Mouse (Mus musculus) midbrain, embryonic 12.5 days (tissue): ENCODE data around the gene Stx5a. TPM values are rescaled to one million over a fixed set of nuclear protein-coding genes. Genes with fewer than 3 reads are reported as not detected.
A peak's percentile ranks its signal among the peaks of the same experiment; 100 is the strongest.

Experiments used
- ATAC-seq: fragments of 200-750 bp; cut with Nextera tagmentation; 2 replicates; pipeline ENCODE4 v1.8.0; 2017; ENCODE audit warnings: low read depth, moderate TSS enrichment, moderate library complexity; ENCODE audit not compliant: low FRiP score
- H3K27ac ChIP-seq: fragments of 300-500 bp; sonication (generic); replicated peaks from 2 replicates; pipeline ENCODE4 v1.5.1; 2016; ENCODE audit warnings: mild to moderate bottlenecking
- H3K27me3 ChIP-seq: fragments of 300-500 bp; sonication (generic); 2 replicates; pipeline ENCODE4 v1.6.1; 2016; ENCODE audit warnings: mild to moderate bottlenecking
- H3K36me3 ChIP-seq: fragments of 300-500 bp; sonication (generic); 2 replicates; pipeline ENCODE4 v1.6.1; 2016
- H3K4me1 ChIP-seq: fragments of 300-500 bp; sonication (generic); 2 replicates; pipeline ENCODE4 v1.6.1; 2016
- H3K4me2 ChIP-seq: fragments of 300-500 bp; sonication (generic); replicated peaks from 2 replicates; pipeline ENCODE4 v1.6.1; 2016; ENCODE audit warnings: mild to moderate bottlenecking, moderate library complexity
- H3K4me3 ChIP-seq: fragments of 300-500 bp; sonication (generic); 2 replicates; pipeline ENCODE4 v1.5.1; 2016; ENCODE audit warnings: mild to moderate bottlenecking
- H3K9ac ChIP-seq: fragments of 300-500 bp; sonication (generic); replicated peaks from 2 replicates; pipeline ENCODE4 v1.6.1; 2016; ENCODE audit warnings: mild to moderate bottlenecking, moderate library complexity
- H3K9me3 ChIP-seq: fragments of 300-500 bp; sonication (generic); 2 replicates; pipeline ENCODE4 v1.6.1; 2016; ENCODE audit warnings: mild to moderate bottlenecking
- WGBS: fragments of 180-500 bp; shearing (Covaris S2); methylation state at CpG from one replicate; pipeline ENCODE4 v1.1.7; 2016; 5-methylcytosine and 5-hydroxymethylcytosine counted together
- microRNA-seq: library from miRNA; unstranded; fragments of <30 nt; microRNA quantifications from one replicate; pipeline ENCODE4, GENCODE M21; 2017
- polyA plus RNA-seq: library from polyadenylated mRNA; unstranded; fragments of >200 nt; fragmentation: Nextera tagmentation; extraction: Ambion mirVana; gene quantifications from 2 replicates; pipeline ENCODE4 v1.2.1, GENCODE M21; 2016

Gene Stx5a
- polyA plus RNA-seq, 1 experiment from 2014 or later: 127 TPM

DNA sequence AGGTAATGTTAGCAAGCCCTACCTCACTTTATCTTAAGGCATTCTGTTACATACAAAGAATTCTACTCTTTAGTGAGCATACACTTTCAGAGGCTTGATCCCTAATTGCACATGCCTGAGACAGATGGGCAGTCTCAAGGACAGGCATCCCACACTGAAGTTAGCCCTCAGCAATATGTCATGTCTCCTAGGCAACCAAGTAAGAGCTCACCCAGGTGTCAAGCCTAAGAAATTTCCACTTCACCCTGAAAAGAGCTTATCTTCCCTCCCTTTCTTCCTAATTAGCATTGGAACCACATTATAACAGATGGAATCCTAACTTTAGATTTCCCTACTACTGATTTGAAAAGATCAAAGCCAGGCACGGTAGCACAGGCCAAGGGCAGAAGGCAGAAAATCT lies 48.0 kb downstream of the Stx5a start:
- H3K9me3 ChIP-seq: no peaks in the 10 kb centered on the region
- H3K27ac ChIP-seq: peak overlapping the region; percentile 70
- no peaks in the 10 kb centered on the region for H3K27me3 ChIP-seq
- no peak overlapping the region for H3K4me3 ChIP-seq
- no peak overlapping the region for H3K9ac ChIP-seq
- H3K4me1 ChIP-seq: peaks cover 15% of the 10 kb centered on the region
- WGBS: 39% methylated on average over 1 of the region's 1 CpGs
- ATAC-seq: no peak
- H3K36me3 ChIP-seq: peaks cover 22% of the 10 kb centered on the region
- no peak overlapping the region for H3K4me2 ChIP-seq

- no peak overlapping the region for H3K4me2 ChIP-seq
- WGBS: 87% methylated on average over 7 of the region's 7 CpGs
- H3K27ac ChIP-seq: 0 out of 2 replicates have a peak overlapping the region, but pooled peaks have one; percentile 39
- H3K9ac ChIP-seq: no peak overlapping the region
- no peak overlapping the region for H3K4me3 ChIP-seq
- no peaks in the 10 kb centered on the region for H3K27me3 ChIP-seq
- ATAC-seq: no peak
- H3K9me3 ChIP-seq: no peaks in the 10 kb centered on the region
- peaks cover 32% of the 10 kb centered on the region for H3K36me3 ChIP-seq
- peaks cover 14% of the 10 kb centered on the region for H3K4me1 ChIP-seq
Observed at GRCm38 (mm10) chr19:8790171-8790570, 49.0 kb downstream of the Stx5a start.

GRCm38 (mm10) chr19:8798264-8798946 lies 57.2 kb downstream of the Stx5a start, which contains the start of gene Polr2g:
Polr2g (minus strand) TSS chr19:8798577.
- peak; percentile 70 for ATAC-seq
- peak within 1 kb of the TSS; percentile 81 for H3K9ac ChIP-seq
- WGBS: 2% methylated on average over 25 of the region's 25 CpGs
- H3K4me1 ChIP-seq: peaks cover 26% of the 10 kb centered on the region
- H3K36me3 ChIP-seq: peaks cover 25% of the 10 kb centered on the region
- H3K27me3 ChIP-seq: peaks cover 4% of the 10 kb centered on the region; the same call in 1 of the 2 replicates
- peak within 1 kb of the TSS; percentile 78 for H3K4me3 ChIP-seq
- no peaks in the 10 kb centered on the region for H3K9me3 ChIP-seq
- H3K4me2 ChIP-seq: peak within 1 kb of the TSS; percentile 93
- H3K27ac ChIP-seq: peak within 1 kb of the TSS; percentile 61

GRCm38 (mm10) chr19:8798947-8799315 lies 57.7 kb downstream of the Stx5a start:
- Histone ChIP-seq H3K9ac (no peak overlapping the region; the same call in 1 of the 2 replicates), H3K27ac (no peak overlapping the region), H3K27me3 (peaks cover 4% of the 10 kb centered on the region; the same call in 1 of the 2 replicates), H3K36me3 (peaks cover 20% of the 10 kb centered on the region), H3K4me2 (peak overlapping the region; percentile 93), H3K9me3 (no peaks in the 10 kb centered on the region), H3K4me1 (peaks cover 28% of the 10 kb centered on the region), H3K4me3 (no peak overlapping the region)
- ATAC-seq: no peak

GRCm38 (mm10) chr19:8802130-8802821 lies 61.1 kb downstream of the Stx5a start, which contains the start of gene Zbtb3:
Zbtb3 (plus strand) TSS chr19:8802555.
- Histone ChIP-seq H3K27ac (peak within 1 kb of the TSS; percentile 88), H3K27me3 (peaks cover 4% of the 10 kb centered on the region; the same call in 1 of the 2 replicates), H3K9me3 (no peaks in the 10 kb centered on the region), H3K4me2 (peak within 1 kb of the TSS; percentile 59), H3K4me1 (peaks cover 25% of the 10 kb centered on the region), H3K36me3 (peaks cover 28% of the 10 kb centered on the region), H3K9ac (peak within 1 kb of the TSS; percentile 52), H3K4me3 (peak within 1 kb of the TSS; percentile 66)
- under 1% methylated on average over 30 of the region's 30 CpGs for WGBS
- ATAC-seq: peak; percentile 97

DNA sequence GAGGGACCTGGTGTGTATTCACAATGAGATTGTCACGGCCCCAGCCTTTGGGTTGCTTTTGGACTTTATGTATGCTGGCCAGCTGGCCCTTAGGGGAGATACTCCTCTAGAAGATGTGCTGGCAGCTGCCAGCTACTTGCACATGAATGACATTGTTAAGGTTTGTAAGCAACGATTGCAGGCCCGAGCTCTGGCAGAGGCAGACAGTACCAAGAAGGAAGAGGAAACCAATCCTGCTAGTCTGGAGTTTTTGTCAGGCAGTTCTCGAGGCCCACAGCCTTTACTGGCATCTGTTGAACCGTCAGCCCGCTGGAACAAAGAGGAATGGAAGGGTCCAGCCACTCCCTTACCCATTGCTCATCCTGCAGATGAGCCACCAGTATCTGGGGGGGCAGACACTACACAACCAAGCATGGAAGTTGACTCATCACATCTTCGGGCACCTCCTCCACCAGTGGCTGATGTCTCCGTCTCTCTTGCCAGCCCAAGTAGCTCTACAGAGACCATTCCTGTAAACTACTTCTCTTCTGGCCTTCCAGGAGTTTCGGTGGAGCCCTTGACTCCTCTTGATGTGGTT lies 62.1 kb downstream of the Stx5a start:
- peaks cover 38% of the 10 kb centered on the region for H3K36me3 ChIP-seq
- 0 out of 2 replicates have a peak overlapping the region, but pooled peaks have one; percentile 50 for H3K9ac ChIP-seq
- peaks cover 19% of the 10 kb centered on the region for H3K4me1 ChIP-seq
- H3K27me3 ChIP-seq: peaks cover 4% of the 10 kb centered on the region; the same call in 1 of the 2 replicates
- no peak for ATAC-seq
- H3K9me3 ChIP-seq: no peaks in the 10 kb centered on the region
- WGBS: 90% methylated on average over 9 of the region's 9 CpGs
- H3K27ac ChIP-seq: peak overlapping the region; percentile 88; the same call in 1 of the 2 replicates
- H3K4me2 ChIP-seq: peak overlapping the region; percentile 59
- H3K4me3 ChIP-seq: peak overlapping the region; percentile 66

- no peak overlapping the region for H3K9ac ChIP-seq
- no peak for ATAC-seq
- WGBS: 93% methylated on average over 11 of the region's 11 CpGs
- H3K4me1 ChIP-seq: peaks cover 14% of the 10 kb centered on the region
- no peak overlapping the region for H3K27ac ChIP-seq
- peaks cover 45% of the 10 kb centered on the region for H3K36me3 ChIP-seq
- H3K9me3 ChIP-seq: no peaks in the 10 kb centered on the region
- no peak overlapping the region for H3K4me3 ChIP-seq
- H3K4me2 ChIP-seq: no peak overlapping the region
- peaks cover 4% of the 10 kb centered on the region; the same call in 1 of the 2 replicates for H3K27me3 ChIP-seq
Observed at GRCm38 (mm10) chr19:8803879-8804660, 62.9 kb downstream of the Stx5a start.

Small RNA genes lying within 50 kb of the gene (microRNA-seq; reads per million reads assigned to microRNA genes)
- gene Mir6992: not detected

Other genes with a start within 250 kb of the Stx5a start
- gene Slc22a8, start 150.2 kb upstream of the Stx5a start, polyA plus RNA-seq: 0.77 and 0.89 TPM in 2 replicates
- gene Slc22a6, start 123.4 kb upstream of the Stx5a start, polyA plus RNA-seq: 3.6 and 4.2 TPM in 2 replicates
- gene Chrm1, start 77.6 kb upstream of the Stx5a start, polyA plus RNA-seq: 0.50 and 0.59 TPM in 2 replicates
- 138 and 150 TPM in 2 replicates for gene Slc3a2, start 18.0 kb upstream of the Stx5a start, polyA plus RNA-seq
- gene Wdr74, start 5.6 kb upstream of the Stx5a start, polyA plus RNA-seq: 78.5 and 80.7 TPM in 2 replicates
- gene 1700092M07Rik, start 695 bp upstream of the Stx5a start, polyA plus RNA-seq: 3.3 and 4.5 TPM in 2 replicates
- 210 and 224 TPM in 2 replicates for gene Nxf1, start 15.7 kb downstream of the Stx5a start, polyA plus RNA-seq
- 211 and 214 TPM in 2 replicates for gene Tmem223, start 29.6 kb downstream of the Stx5a start, polyA plus RNA-seq
- gene Tmem179b, start 33.1 kb downstream of the Stx5a start, polyA plus RNA-seq: 40.4 TPM in 2 replicates
- gene Taf6l, start 45.0 kb downstream of the Stx5a start, polyA plus RNA-seq: 34.5 and 35.5 TPM in 2 replicates
- 154 and 160 TPM in 2 replicates for gene Polr2g, start 57.2 kb downstream of the Stx5a start, polyA plus RNA-seq
- gene Zbtb3, start 61.1 kb downstream of the Stx5a start, polyA plus RNA-seq: 8.3 and 8.8 TPM in 2 replicates
- 65.7 and 69.9 TPM in 2 replicates for gene Ttc9c, start 77.9 kb downstream of the Stx5a start, polyA plus RNA-seq
- gene Hnrnpul2, start 78.6 kb downstream of the Stx5a start, polyA plus RNA-seq: 6.0 and 6.4 TPM in 2 replicates
- not detected in 2 replicates for gene AC129217.1, start 88.4 kb downstream of the Stx5a start, polyA plus RNA-seq
- gene Bscl2, start 96.1 kb downstream of the Stx5a start, polyA plus RNA-seq: 68.0 and 68.7 TPM in 2 replicates
- 174 and 180 TPM in 2 replicates for gene Gng3, start 97.8 kb downstream of the Stx5a start, polyA plus RNA-seq
- gene Lrrn4cl, start 109.4 kb downstream of the Stx5a start, polyA plus RNA-seq: 0.55 and 0.62 TPM in 2 replicates
- 172 and 175 TPM in 2 replicates for gene Ubxn1, start 130.1 kb downstream of the Stx5a start, polyA plus RNA-seq
- 59.6 and 63.5 TPM in 2 replicates for gene Uqcc3, start 139.5 kb downstream of the Stx5a start, polyA plus RNA-seq
- 92.7 and 97.2 TPM in 2 replicates for gene Lbhd1, start 142.3 kb downstream of the Stx5a start, polyA plus RNA-seq
- gene Gm49403, start 142.5 kb downstream of the Stx5a start, polyA plus RNA-seq: not detected in 2 replicates
- gene 1810009A15Rik, start 147.4 kb downstream of the Stx5a start, polyA plus RNA-seq: 81.0 and 87.1 TPM in 2 replicates
- not detected in 2 replicates for gene Gm49416, start 147.5 kb downstream of the Stx5a start, polyA plus RNA-seq
- 46.2 and 46.6 TPM in 2 replicates for gene Ints5, start 151.6 kb downstream of the Stx5a start, polyA plus RNA-seq
- 111 and 115 TPM in 2 replicates for gene Ganab, start 156.7 kb downstream of the Stx5a start, polyA plus RNA-seq
- gene B3gat3, start 179.0 kb downstream of the Stx5a start, polyA plus RNA-seq: 71.9 and 72.5 TPM in 2 replicates
- gene Rom1, start 187.9 kb downstream of the Stx5a start, polyA plus RNA-seq: 2.1 and 2.2 TPM in 2 replicates
- gene Eml3, start 188.1 kb downstream of the Stx5a start, polyA plus RNA-seq: 14.9 and 15.8 TPM in 2 replicates
- gene Mta2, start 200.5 kb downstream of the Stx5a start, polyA plus RNA-seq: 189 and 192 TPM in 2 replicates
- 34.0 and 34.2 TPM in 2 replicates for gene Tut1, start 212.4 kb downstream of the Stx5a start, polyA plus RNA-seq
- 338 and 351 TPM in 2 replicates for gene Eef1g, start 225.6 kb downstream of the Stx5a start, polyA plus RNA-seq
- gene Ahnak, start 247.9 kb downstream of the Stx5a start, polyA plus RNA-seq: 7.6 and 12.2 TPM in 2 replicates